Mouse (Mus musculus) thymus, adult 2 months (tissue): ENCODE measurements around the gene Iqub. TPM values are rescaled to one million over a fixed set of nuclear protein-coding genes. Genes with fewer than 3 reads are reported as not detected.
A peak's percentile ranks its signal among the peaks of the same experiment; 100 is the strongest.

ENCODE experiments used
- DNase-seq: peaks from one replicate; pipeline ENCODE4 v3.0.0; 2021
- H3K27ac ChIP-seq: fragments of 200-500 bp; 2 replicates; pipeline ENCODE4 v1.5.1; 2012; ENCODE audit warnings: low read length, control low read depth; ENCODE audit not compliant: control insufficient read depth, insufficient read depth
- H3K27me3 ChIP-seq: fragments of 200-500 bp; 2 replicates; pipeline ENCODE4 v1.6.1; 2012; ENCODE audit warnings: mild to moderate bottlenecking, low read length, moderate library complexity, mixed read lengths; ENCODE audit not compliant: control insufficient read depth, insufficient read depth
- H3K36me3 ChIP-seq: fragments of 200-500 bp; 2 replicates; pipeline ENCODE4 v1.6.1; 2012; ENCODE audit warnings: mild to moderate bottlenecking, low read length, moderate library complexity; ENCODE audit not compliant: control insufficient read depth, insufficient read depth
- H3K4me1 ChIP-seq: fragments of 200-500 bp; replicated peaks from 2 replicates; pipeline ENCODE4 v1.6.1; 2012; ENCODE audit warnings: low read length; ENCODE audit not compliant: control insufficient read depth, insufficient read depth
- H3K4me3 ChIP-seq: fragments of 200-500 bp; 2 replicates; pipeline ENCODE4 v1.5.1; 2012; ENCODE audit warnings: mild to moderate bottlenecking, low read length, control low read depth, moderate library complexity; ENCODE audit not compliant: control insufficient read depth, insufficient read depth
- CTCF ChIP-seq: fragments of 200-500 bp; IDR thresholded peaks from 2 replicates; pipeline ENCODE4 v1.5.1; 2012; ENCODE audit warnings: mild to moderate bottlenecking, control low read depth, low read length, moderate library complexity, borderline replicate concordance; ENCODE audit not compliant: control insufficient read depth, poor library complexity, insufficient read depth; ENCODE audit errors: extremely low read depth
- POLR2A ChIP-seq: fragments of 200-500 bp; IDR thresholded peaks from 2 replicates; pipeline ENCODE4 v1.6.1; 2012; ENCODE audit warnings: mild to moderate bottlenecking, low read length, control low read depth, moderate library complexity; ENCODE audit not compliant: control insufficient read depth, poor library complexity, insufficient read depth; ENCODE audit errors: extremely low read depth
- WGBS: fragments of 180-500 bp; shearing (Covaris S2); methylation state at CpG from one replicate; pipeline ENCODE4 v1.1.7; 2018; 5-methylcytosine and 5-hydroxymethylcytosine counted together
- polyA plus RNA-seq: library from polyadenylated mRNA; depleted of rRNA; stranded (reverse); fragments of >200 nt; gene quantifications from 2 replicates; pipeline ENCODE4 v1.2.3, GENCODE M21; 2012

Gene Iqub
- polyA plus RNA-seq, 1 experiment = 0.05 TPM

DNA sequence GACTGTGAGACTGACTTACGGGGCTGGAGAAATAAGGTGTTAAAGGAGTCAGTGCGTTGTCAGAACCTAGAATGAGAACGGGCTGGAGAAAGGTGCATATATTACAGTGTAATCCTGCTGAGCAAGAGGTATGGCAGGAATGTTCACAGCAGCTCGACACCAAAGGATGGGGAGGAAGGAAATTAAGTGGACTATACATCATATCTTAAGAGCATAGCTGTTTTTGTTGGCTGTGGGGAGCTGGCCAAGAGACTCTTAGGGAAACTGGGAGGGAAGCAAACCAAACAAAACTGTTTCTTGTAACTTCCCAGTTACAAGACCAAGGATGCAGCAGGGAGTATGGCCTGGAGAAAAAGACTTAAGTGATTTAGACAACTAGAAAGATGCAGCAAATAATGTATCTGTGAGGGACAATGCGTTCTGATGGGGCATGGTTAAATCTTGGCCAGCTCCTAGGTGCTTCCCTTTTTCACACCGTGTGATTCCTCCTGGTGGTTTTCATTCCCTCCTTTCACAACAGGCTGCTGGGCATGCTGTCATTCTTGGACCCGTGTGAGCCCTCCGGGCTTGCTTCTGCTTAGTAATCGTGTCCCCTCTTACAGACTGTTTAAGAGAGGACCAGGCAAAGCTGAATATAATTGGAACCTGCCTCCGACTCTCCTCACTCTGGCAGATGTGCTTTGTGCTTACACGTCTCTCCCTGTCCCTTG lies 16.0 kb upstream of the Iqub start:
- Histone ChIP-seq H3K36me3 (no peaks in the 10 kb centered on the region), H3K4me1 (peaks cover 6% of the 10 kb centered on the region), H3K27ac (no peak overlapping the region), H3K4me3 (no peak overlapping the region), H3K27me3 (no peaks in the 10 kb centered on the region)
- 56% methylated on average over 11 of the region's 11 CpGs for WGBS
- no peak for DNase-seq
- no peak for TF ChIP-seq CTCF
- no peak for TF ChIP-seq POLR2A

DNA sequence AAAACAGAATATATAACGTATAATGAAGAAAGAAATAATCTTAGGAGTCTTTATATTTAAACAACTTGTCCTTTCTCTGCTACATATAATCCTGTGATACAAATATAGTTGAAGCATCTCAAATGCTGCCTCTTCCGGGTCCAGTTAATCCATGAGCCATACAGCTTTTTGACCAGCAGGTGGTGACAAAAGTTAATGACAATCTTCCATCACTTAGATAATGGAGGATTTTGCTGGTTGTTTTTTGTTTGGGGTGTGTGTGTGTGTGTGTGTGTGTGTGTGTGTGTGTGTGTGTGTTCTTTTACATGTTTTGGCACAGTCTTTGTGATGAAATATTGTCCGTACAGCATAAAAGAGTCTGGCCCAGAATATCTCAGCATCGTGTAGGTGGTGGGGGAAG lies 15.3 kb upstream of the Iqub start:
- 20% methylated on average over 4 of the region's 4 CpGs for WGBS
- H3K4me3 ChIP-seq = no peak overlapping the region
- peak; percentile 40 for DNase-seq
- no peaks in the 10 kb centered on the region for H3K36me3 ChIP-seq
- TF ChIP-seq POLR2A (no peak), CTCF (no peak)
- H3K27ac ChIP-seq = no peak overlapping the region
- peaks cover 6% of the 10 kb centered on the region for H3K4me1 ChIP-seq
- no peaks in the 10 kb centered on the region for H3K27me3 ChIP-seq

DNA sequence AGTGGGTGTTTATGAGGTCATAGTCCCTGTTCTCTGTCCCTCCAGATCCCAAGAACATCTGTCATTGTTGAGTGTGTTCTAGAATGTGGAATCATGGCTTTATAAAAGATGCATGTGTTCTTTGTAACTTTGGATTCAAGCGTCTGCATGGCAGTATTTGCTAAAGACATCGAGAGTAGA lies 13.1 kb upstream of the Iqub start, which contains the start of gene Asb15:
Gene Asb15, plus strand, starts transcription at position 81 of the 180 bp plus-strand sequence.
- Histone ChIP-seq H3K27me3 (no peaks in the 10 kb centered on the region), H3K4me1 (peaks cover 6% of the 10 kb centered on the region), H3K36me3 (no peaks in the 10 kb centered on the region), H3K27ac (0 out of 2 replicates have a peak within 1 kb of the TSS, but pooled peaks have one; percentile 15), H3K4me3 (peak within 1 kb of the TSS; percentile 78)
- 57% methylated on average over 2 of the region's 2 CpGs for WGBS
- no peak for TF ChIP-seq POLR2A
- no peak for TF ChIP-seq CTCF
- no peak for DNase-seq

DNA sequence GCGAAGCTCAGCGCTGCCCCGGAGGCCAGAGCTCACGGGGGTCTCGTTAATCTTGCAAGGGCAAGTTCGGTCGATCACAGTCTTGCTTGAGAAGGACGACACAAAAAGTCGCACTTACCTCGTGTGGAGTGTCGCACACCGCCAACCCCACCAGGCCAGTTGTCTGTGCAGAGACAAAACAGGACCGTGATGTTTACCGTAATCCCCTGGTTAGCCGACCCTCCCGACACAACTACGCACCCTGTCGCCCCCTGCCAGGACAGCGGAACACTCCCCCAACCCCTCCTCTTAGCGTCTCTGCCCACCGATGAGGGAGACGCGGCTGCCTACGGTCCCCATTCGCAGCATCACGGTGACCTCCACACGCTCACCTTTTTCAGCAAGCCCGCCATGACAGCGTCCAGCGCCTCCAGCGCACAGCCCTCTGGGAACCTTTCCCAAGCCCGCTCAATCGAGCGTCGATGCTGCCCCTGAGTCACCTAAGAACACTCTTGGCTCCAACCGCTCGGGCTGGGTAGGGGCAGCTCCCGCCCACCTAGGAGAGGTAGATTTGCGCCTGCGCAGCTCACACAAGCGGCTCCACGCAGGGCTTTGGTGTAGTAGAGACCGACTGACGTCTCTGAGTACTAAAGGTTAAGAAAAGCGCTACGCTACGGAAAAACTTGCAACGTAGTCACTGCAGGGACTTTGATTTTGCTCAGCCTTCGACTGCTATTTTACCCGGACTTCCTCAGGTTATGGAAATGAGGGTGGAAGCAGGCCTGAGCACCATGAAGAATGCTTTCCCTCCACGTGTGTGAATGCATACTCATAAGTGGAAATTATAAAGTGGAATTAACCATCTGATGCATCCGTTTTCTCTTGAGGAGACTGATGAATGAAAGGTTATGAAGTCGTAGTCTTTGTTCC lies 12.5 kb upstream of the Iqub start, which contains the start of gene Ndufa5:
Gene Ndufa5, minus strand, starts transcription at position 859 of the 909 bp plus-strand sequence.
- Histone ChIP-seq H3K4me3 (peak within 1 kb of the TSS; percentile 78), H3K27me3 (no peaks in the 10 kb centered on the region), H3K27ac (0 out of 2 replicates have a peak within 1 kb of the TSS, but pooled peaks have one; percentile 15), H3K4me1 (peaks cover 6% of the 10 kb centered on the region), H3K36me3 (0 out of 2 replicates have a peak, but pooled peaks cover 2% of the 10 kb centered on the region)
- TF ChIP-seq CTCF (no peak), POLR2A (0 out of 2 replicates have a peak, but pooled peaks have one; percentile 37)
- DNase-seq = peak; percentile 92
- under 1% methylated on average over 53 of the region's 53 CpGs for WGBS

DNA sequence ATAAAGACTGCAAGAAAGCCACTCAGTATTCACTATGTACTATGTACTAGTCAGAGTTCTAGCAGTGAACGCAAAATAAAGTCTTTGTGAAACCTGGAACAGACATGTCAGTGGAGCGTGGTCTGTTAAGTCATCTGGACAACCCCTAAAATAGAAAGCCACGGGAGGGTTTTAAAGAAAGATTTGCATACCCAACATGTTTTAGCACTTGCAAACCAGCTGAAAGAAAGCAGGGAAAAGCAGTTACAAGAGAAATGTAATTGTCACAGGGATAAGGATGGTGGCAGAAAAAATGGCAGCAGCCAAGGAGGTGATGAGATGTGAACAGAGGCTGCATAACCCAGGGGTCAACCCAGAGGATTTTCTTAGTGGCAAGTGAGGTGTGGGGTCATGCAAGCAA lies 10.8 kb upstream of the Iqub start:
- 91% methylated on average over 3 of the region's 3 CpGs for WGBS
- no peak for DNase-seq
- Histone ChIP-seq H3K4me3 (no peak overlapping the region), H3K4me1 (peaks cover 6% of the 10 kb centered on the region), H3K36me3 (peaks cover 16% of the 10 kb centered on the region; the same call in 1 of the 2 replicates), H3K27me3 (no peaks in the 10 kb centered on the region), H3K27ac (no peak overlapping the region)
- TF ChIP-seq CTCF (no peak), POLR2A (no peak)

DNA sequence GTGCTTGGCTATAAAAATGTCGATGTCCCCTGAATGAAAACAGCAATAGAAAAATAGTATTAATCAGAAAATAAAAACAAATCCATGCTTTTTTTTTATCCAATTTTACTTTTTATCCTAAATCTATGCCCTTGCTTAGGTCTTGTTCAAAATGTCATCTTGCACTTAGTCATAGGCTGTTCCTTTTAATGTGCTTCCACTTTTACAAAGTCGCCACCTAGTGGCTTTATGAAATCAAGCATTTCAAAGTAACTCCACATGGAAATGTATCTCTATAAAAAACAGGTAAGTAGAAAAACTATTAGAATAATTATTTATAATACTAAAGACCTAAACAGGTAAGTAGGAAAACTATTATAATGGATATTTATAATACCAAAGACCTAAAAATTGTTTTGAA lies 1.3 kb upstream of the Iqub start:
- peaks cover 4% of the 10 kb centered on the region; the same call in 1 of the 2 replicates for H3K4me1 ChIP-seq
- DNase-seq = no peak
- TF ChIP-seq CTCF (no peak), POLR2A (no peak)
- H3K4me3 ChIP-seq = no peak overlapping the region
- H3K27ac ChIP-seq = no peak overlapping the region
- 43% methylated on average over 2 of the region's 2 CpGs for WGBS
- no peaks in the 10 kb centered on the region for H3K27me3 ChIP-seq
- peaks cover 12% of the 10 kb centered on the region for H3K36me3 ChIP-seq
